Mouse (Mus musculus) erythroid progenitor cell, adult 5-6 weeks (primary cell): ENCODE measurements around the gene Sorcs1. TPM values are rescaled to one million over a fixed set of nuclear protein-coding genes. Genes with fewer than 3 reads are reported as not detected.

Experiments
- ATAC-seq: replicated peaks from 2 replicates; pipeline ENCODE4 v1.8.0; 2016; ENCODE audit warnings: moderate number of reproducible peaks, mild to moderate bottlenecking, moderate TSS enrichment, inconsistent platforms; ENCODE audit not compliant: poor library complexity, low FRiP score, severe bottlenecking
- total RNA-seq, 2 experiments: library from RNA; stranded (forward) in 1 of 2; stranded (reverse) in 1 of 2; fragments of 150-400 nt in 1 of 2; fragments of 186-747, 209-891 nt in 1 of 2; gene quantifications; 2 replicates each; pipeline versions ENCODE4 v1.2.3 to v1.2.4; 2015 to 2017; ENCODE audit warnings: low replicate concordance in 2 of 2

The Sorcs1 gene
- total RNA-seq, 2 experiments from 2014 or later, result not detected

GRCm38 (mm10) chr19:50441099-50441498, 237.3 kb downstream of the Sorcs1 start:
- ATAC-seq, result no peak

- no peak for ATAC-seq
Measured at GRCm38 (mm10) chr19:50440246-50440910, 238.1 kb downstream of the Sorcs1 start.

- ATAC-seq, result no peak
Measured at GRCm38 (mm10) chr19:50439464-50439881, 239.0 kb downstream of the Sorcs1 start.

- ATAC-seq, result no peak
Measured at GRCm38 (mm10) chr19:50422928-50423327, 255.5 kb downstream of the Sorcs1 start.

- ATAC-seq, result no peak
Measured at GRCm38 (mm10) chr19:50418962-50419720, 259.3 kb downstream of the Sorcs1 start.

GRCm38 (mm10) chr19:50410561-50410960, 267.9 kb downstream of the Sorcs1 start:
- ATAC-seq, result no peak

GRCm38 (mm10) chr19:50398341-50398740, 280.1 kb downstream of the Sorcs1 start:
- ATAC-seq, result no peak

GRCm38 (mm10) chr19:50395731-50396130, 282.7 kb downstream of the Sorcs1 start:
- ATAC-seq, result no peak

- no peak for ATAC-seq
Measured at GRCm38 (mm10) chr19:50394101-50394500, 284.3 kb downstream of the Sorcs1 start.

- no peak for ATAC-seq
Measured at GRCm38 (mm10) chr19:50389925-50390552, 288.4 kb downstream of the Sorcs1 start.

- no peak for ATAC-seq
Measured at GRCm38 (mm10) chr19:50378901-50379300, 299.5 kb downstream of the Sorcs1 start.

- ATAC-seq, result no peak
Measured at GRCm38 (mm10) chr19:50374751-50375150, 303.7 kb downstream of the Sorcs1 start.

- no peak for ATAC-seq
Measured at GRCm38 (mm10) chr19:50366446-50366845, 312.0 kb downstream of the Sorcs1 start.

GRCm38 (mm10) chr19:50362655-50363500, 315.6 kb downstream of the Sorcs1 start:
- ATAC-seq, result no peak

- no peak for ATAC-seq
Measured at GRCm38 (mm10) chr19:50358561-50358960, 319.9 kb downstream of the Sorcs1 start.

GRCm38 (mm10) chr19:50339211-50339610, 339.2 kb downstream of the Sorcs1 start:
- no peak for ATAC-seq

GRCm38 (mm10) chr19:50336751-50337150, 341.7 kb downstream of the Sorcs1 start:
- no peak for ATAC-seq

- ATAC-seq, result no peak
Measured at GRCm38 (mm10) chr19:50331136-50331535, 347.3 kb downstream of the Sorcs1 start.

GRCm38 (mm10) chr19:50327804-50328203, 350.6 kb downstream of the Sorcs1 start:
- no peak for ATAC-seq

- ATAC-seq, result no peak
Measured at GRCm38 (mm10) chr19:50326151-50326550, 352.3 kb downstream of the Sorcs1 start.
